Mouse (Mus musculus) small intestine, adult 2 months (tissue): ENCODE data around the gene Krtap4-16. TPM values are rescaled to one million over a fixed set of nuclear protein-coding genes. Genes with fewer than 3 reads are reported as not detected.
"Not testable (repeated sequence)": the region's sequence is repeated elsewhere in the genome, so short reads cannot be mapped to it uniquely, and the experiment has no call there.

Source experiments
- H3K27ac ChIP-seq: fragments of 200-500 bp; 2 replicates; pipeline ENCODE4 v1.5.1; 2012; ENCODE audit warnings: low read depth, low read length, control low read depth, inconsistent platforms; ENCODE audit not compliant: insufficient read depth
- H3K27me3 ChIP-seq: fragments of 200-500 bp; 2 replicates; pipeline ENCODE4 v1.6.1; 2012; ENCODE audit warnings: mild to moderate bottlenecking, moderate library complexity, low read length, inconsistent platforms; ENCODE audit not compliant: control insufficient read depth, insufficient read depth
- H3K36me3 ChIP-seq: fragments of 200-500 bp; 2 replicates; pipeline ENCODE4 v1.6.1; 2012; ENCODE audit warnings: mild to moderate bottlenecking, low read length, control low read depth, inconsistent platforms; ENCODE audit not compliant: control insufficient read depth, insufficient read depth
- H3K4me1 ChIP-seq: fragments of 200-500 bp; 2 replicates; pipeline ENCODE4 v1.6.1; 2012; ENCODE audit warnings: low read length, inconsistent platforms, mixed read lengths; ENCODE audit not compliant: control insufficient read depth, insufficient read depth, insufficient read length
- H3K4me3 ChIP-seq: fragments of 200-500 bp; 2 replicates; pipeline ENCODE4 v1.5.1; 2012; ENCODE audit warnings: low read depth, mild to moderate bottlenecking, control low read depth, inconsistent platforms, low read length, moderate library complexity
- CTCF ChIP-seq: fragments of 200-500 bp; IDR thresholded peaks from 2 replicates; pipeline ENCODE4 v1.5.1; 2012; ENCODE audit warnings: low read depth, mild to moderate bottlenecking, control low read depth, inconsistent platforms, low read length, moderate library complexity, mixed read lengths; ENCODE audit not compliant: insufficient replicate concordance, insufficient read length; ENCODE audit errors: extremely low read depth
- POLR2A ChIP-seq: fragments of 200-500 bp; IDR thresholded peaks from 2 replicates; pipeline ENCODE4 v1.6.1; 2012; ENCODE audit warnings: low read depth, mild to moderate bottlenecking, control low read depth, inconsistent platforms, low read length, moderate library complexity
- WGBS: fragments of 180-500 bp; shearing (Covaris S2); methylation state at CpG from one replicate; pipeline ENCODE4 v1.1.7; 2018; 5-methylcytosine and 5-hydroxymethylcytosine counted together
- polyA plus RNA-seq: library from polyadenylated mRNA; depleted of rRNA; stranded (reverse); fragments of >200 nt; gene quantifications from 2 replicates; pipeline ENCODE4 v1.2.3, GENCODE M21; 2012; rRNA removed

Gene Krtap4-16
- polyA plus RNA-seq, 1 experiment = 3.2 TPM

DNA sequence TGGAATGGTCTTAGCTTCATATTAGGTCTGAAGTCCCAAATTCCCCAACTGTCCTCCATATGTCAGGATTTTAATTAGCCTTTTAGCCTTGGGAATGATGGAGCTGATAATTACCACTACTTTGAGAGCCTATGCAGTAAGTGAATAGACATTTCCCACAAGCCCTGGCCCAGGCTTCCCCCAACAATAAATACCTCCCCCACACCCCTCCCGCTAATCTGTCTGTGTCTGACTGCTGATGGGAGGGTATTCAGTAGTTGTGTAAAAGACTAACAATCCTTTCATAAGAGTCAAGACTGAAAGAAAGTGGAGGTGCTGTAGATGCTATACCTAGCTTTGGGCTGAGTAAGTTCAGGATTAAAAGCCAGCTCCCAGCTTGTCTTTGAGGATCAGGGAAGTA lies 9.2 kb downstream of the Krtap4-16 start:
- no peaks in the 10 kb centered on the region for H3K36me3 ChIP-seq
- no peaks in the 10 kb centered on the region for H3K27me3 ChIP-seq
- H3K27ac ChIP-seq = no peak overlapping the region
- 74% methylated on average over 1 of the region's 1 CpGs for WGBS
- no peaks in the 10 kb centered on the region for H3K4me1 ChIP-seq
- TF ChIP-seq POLR2A (no peak), CTCF (no peak)
- no peak overlapping the region for H3K4me3 ChIP-seq

- Histone ChIP-seq H3K4me1 (no peaks in the 10 kb centered on the region), H3K36me3 (no peaks in the 10 kb centered on the region), H3K4me3 (no peak within 1 kb of the TSS), H3K27ac (no peak within 1 kb of the TSS), H3K27me3 (no peaks in the 10 kb centered on the region)
- WGBS = 50% methylated on average over 1 of the region's 1 CpGs
- TF ChIP-seq POLR2A = no peak
- TF ChIP-seq CTCF = no peak
Observed at GRCm38 (mm10) chr11:99837966-99838365, 13.4 kb downstream of the Krtap4-16 start, which contains the start of gene 2300003K06Rik. 2300003K06Rik (minus strand) TSS chr11:99838066.

DNA sequence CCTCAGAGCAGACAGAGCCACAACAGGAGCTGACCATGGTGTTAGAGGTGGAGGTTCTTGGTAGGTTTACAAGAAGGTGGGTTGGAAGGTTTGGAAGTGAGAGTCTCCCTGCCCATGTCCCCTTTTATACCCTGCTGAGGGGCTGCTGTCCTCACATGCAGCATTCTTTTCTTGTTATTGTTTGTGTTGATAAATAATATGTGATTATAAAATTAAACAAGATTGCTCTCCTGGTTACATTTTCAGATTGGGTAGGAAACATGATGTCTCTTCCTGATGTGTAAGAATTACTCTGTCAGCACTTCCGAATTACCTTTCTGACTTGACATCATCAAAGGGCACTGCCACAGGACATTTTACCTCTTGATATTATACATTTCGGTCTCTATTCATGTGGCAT lies 35.8 kb downstream of the Krtap4-16 start, which contains the start of gene Gm11564:
Gm11564 (minus strand) TSS at position 101 of the 400 bp plus-strand sequence.
- H3K27ac ChIP-seq, H3K36me3 ChIP-seq, H3K4me1 ChIP-seq, H3K27me3 ChIP-seq, H3K4me3 ChIP-seq: not testable (repeated sequence)
- 78% methylated on average over 2 of the region's 2 CpGs for WGBS

DNA sequence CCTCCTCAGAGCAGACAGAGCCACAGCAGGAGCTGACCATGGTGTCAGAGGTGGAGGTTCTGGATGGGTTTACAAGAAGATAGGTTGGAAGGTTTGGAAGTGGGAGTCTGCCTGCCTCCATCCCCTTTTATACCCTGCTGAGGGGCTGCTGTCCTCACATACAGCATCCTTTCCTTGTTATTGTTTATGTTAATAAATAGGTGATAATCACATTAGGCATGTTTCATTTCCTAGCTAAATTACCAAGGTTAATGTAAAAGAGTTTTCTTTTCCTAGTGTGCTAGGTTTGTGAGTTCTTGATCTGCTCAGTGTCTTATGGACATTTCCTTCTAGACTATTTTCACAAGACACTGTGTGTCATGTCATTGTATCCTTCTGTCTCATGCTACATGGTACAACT lies 41.6 kb downstream of the Krtap4-16 start, which contains the start of gene Krtap4-13:
Krtap4-13 (minus strand) TSS at position 101 of the 400 bp plus-strand sequence.
- H3K4me1 ChIP-seq, H3K27ac ChIP-seq, H3K36me3 ChIP-seq, H3K4me3 ChIP-seq, H3K27me3 ChIP-seq: not testable (repeated sequence)

GRCm38 (mm10) chr11:99804346-99804745 lies 47.1 kb downstream of the Krtap4-16 start, which contains the start of gene Gm11554:
Gm11554 (minus strand) TSS chr11:99804446.
- no CpG with 5 or more reads among the region's 1 CpGs for WGBS
- H3K27ac ChIP-seq, H3K4me3 ChIP-seq, H3K27me3 ChIP-seq, H3K36me3 ChIP-seq, H3K4me1 ChIP-seq: not testable (repeated sequence)

Other genes with a start within 250 kb of the Krtap4-16 start
- 1.3 TPM in 1 of 2 replicates, not detected in the other for gene Gm11938, start 248.3 kb downstream of the Krtap4-16 start, polyA plus RNA-seq
- not detected in 2 replicates for gene Gm11937, start 241.4 kb downstream of the Krtap4-16 start, polyA plus RNA-seq
- gene Krtap2-4, start 236.8 kb downstream of the Krtap4-16 start, polyA plus RNA-seq = 0.29 and 1.9 TPM in 2 replicates
- gene Gm11562, start 231.2 kb downstream of the Krtap4-16 start, polyA plus RNA-seq = 1.9 TPM in 1 of 2 replicates, not detected in the other
- not detected in 2 replicates for gene Krtap4-1, start 223.4 kb downstream of the Krtap4-16 start, polyA plus RNA-seq
- gene Krtap4-2, start 216.5 kb downstream of the Krtap4-16 start, polyA plus RNA-seq = not detected in 2 replicates
- not detected in 2 replicates for gene Krtap4-7, start 207.5 kb downstream of the Krtap4-16 start, polyA plus RNA-seq
- not detected in 2 replicates for gene Gm11555, start 201.4 kb downstream of the Krtap4-16 start, polyA plus RNA-seq
- gene Gm11563, start 192.6 kb downstream of the Krtap4-16 start, polyA plus RNA-seq = not detected in 2 replicates
- gene Krtap4-6, start 185.6 kb downstream of the Krtap4-16 start, polyA plus RNA-seq = not detected in 2 replicates
- not detected in 2 replicates for gene Gm14190, start 160.9 kb downstream of the Krtap4-16 start, polyA plus RNA-seq
- gene Gm14180, start 117.3 kb downstream of the Krtap4-16 start, polyA plus RNA-seq = not detected in 2 replicates
- gene Gm11595, start 78.7 kb downstream of the Krtap4-16 start, polyA plus RNA-seq = not detected in 2 replicates
- not detected in 2 replicates for gene Krtap4-8, start 70.9 kb downstream of the Krtap4-16 start, polyA plus RNA-seq
- not detected in 2 replicates for gene Krtap4-9, start 66.4 kb downstream of the Krtap4-16 start, polyA plus RNA-seq
- not detected in 2 replicates for gene Gm11596, start 58.1 kb downstream of the Krtap4-16 start, polyA plus RNA-seq
- gene Gm11569, start 52.7 kb downstream of the Krtap4-16 start, polyA plus RNA-seq = not detected in 2 replicates
- not detected in 2 replicates for gene Gm11554, start 47.2 kb downstream of the Krtap4-16 start, polyA plus RNA-seq
- not detected in 2 replicates for gene Krtap4-13, start 41.7 kb downstream of the Krtap4-16 start, polyA plus RNA-seq
- gene Gm11564, start 35.9 kb downstream of the Krtap4-16 start, polyA plus RNA-seq = not detected in 2 replicates
- gene 2300003K06Rik, start 13.5 kb downstream of the Krtap4-16 start, polyA plus RNA-seq = not detected in 2 replicates
- gene Gm11568, start 6.3 kb upstream of the Krtap4-16 start, polyA plus RNA-seq = not detected in 2 replicates
- not detected in 2 replicates for gene Gm11559, start 12.9 kb upstream of the Krtap4-16 start, polyA plus RNA-seq
- gene Krtap9-1, start 21.8 kb upstream of the Krtap4-16 start, polyA plus RNA-seq = not detected in 2 replicates
- gene Gm11567, start 27.6 kb upstream of the Krtap4-16 start, polyA plus RNA-seq = not detected in 2 replicates
- not detected in 2 replicates for gene Krtap31-1, start 56.3 kb upstream of the Krtap4-16 start, polyA plus RNA-seq
- gene Gm11565, start 63.1 kb upstream of the Krtap4-16 start, polyA plus RNA-seq = not detected in 2 replicates
- gene Krtap31-2, start 84.7 kb upstream of the Krtap4-16 start, polyA plus RNA-seq = not detected in 2 replicates
- not detected in 2 replicates for gene Krtap9-5, start 96.9 kb upstream of the Krtap4-16 start, polyA plus RNA-seq
- gene Krtap29-1, start 127.4 kb upstream of the Krtap4-16 start, polyA plus RNA-seq = not detected in 2 replicates
- not detected in 2 replicates for gene Krtap16-1, start 135.0 kb upstream of the Krtap4-16 start, polyA plus RNA-seq
- not detected in 2 replicates for gene Krtap17-1, start 142.4 kb upstream of the Krtap4-16 start, polyA plus RNA-seq
- not detected in 2 replicates for gene Krt33a, start 164.6 kb upstream of the Krtap4-16 start, polyA plus RNA-seq
- not detected in 2 replicates for gene Krt33b, start 178.3 kb upstream of the Krtap4-16 start, polyA plus RNA-seq
- not detected in 2 replicates for gene Krt34, start 189.9 kb upstream of the Krtap4-16 start, polyA plus RNA-seq
- 0.20 TPM in 1 of 2 replicates, not detected in the other for gene Krt31, start 198.9 kb upstream of the Krtap4-16 start, polyA plus RNA-seq
- gene Krt32, start 236.6 kb upstream of the Krtap4-16 start, polyA plus RNA-seq = not detected in 2 replicates
- gene Krt35, start 244.6 kb upstream of the Krtap4-16 start, polyA plus RNA-seq = not detected in 2 replicates